Mouse (Mus musculus) right cerebral cortex, postnatal 14 days (tissue): ENCODE data around the gene Naa20.

Source experiments
- DNase-seq: peaks from one replicate; pipeline ENCODE4 v3.0.0; 2022

The Naa20 gene

DNA sequence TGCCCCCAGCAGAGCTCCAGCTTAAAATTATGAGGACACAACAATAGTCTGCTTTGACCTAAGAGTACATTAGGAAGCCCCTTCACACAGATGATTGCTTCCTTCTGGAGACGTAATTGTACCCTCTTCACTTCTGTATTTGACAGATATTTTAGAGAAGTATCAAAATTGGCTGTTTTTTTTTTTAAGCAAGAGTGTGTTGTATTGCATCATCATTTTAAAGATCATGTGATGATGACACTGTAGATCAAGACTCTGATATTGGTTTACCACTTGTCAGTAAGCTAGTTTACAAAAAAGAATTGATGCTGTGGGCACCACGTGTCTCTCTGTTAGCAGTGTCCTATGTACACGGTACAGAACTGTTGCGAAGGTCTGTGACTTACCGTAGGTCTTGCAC lies 50.8 kb downstream of the Naa20 start:
- DNase-seq, result no peak

DNA sequence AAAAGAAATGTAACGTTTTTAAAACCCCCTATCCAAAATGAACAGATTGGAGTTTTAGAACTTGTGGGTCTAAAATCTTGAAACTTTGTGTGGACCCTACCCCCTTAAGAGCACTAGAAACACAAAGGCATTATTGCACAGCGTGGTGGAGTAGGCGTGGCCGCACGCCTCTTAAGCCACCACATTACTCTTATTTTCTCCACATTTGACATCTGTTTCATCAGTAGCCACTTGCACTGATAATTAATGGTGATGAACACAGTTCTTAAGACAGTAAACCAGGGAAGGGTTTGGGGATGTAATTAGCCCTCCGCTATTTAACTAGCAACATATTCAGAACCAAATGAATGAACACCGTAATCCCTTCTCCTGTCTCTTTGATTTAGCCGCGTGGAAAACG lies 53.9 kb downstream of the Naa20 start:
- no peak for DNase-seq

DNA sequence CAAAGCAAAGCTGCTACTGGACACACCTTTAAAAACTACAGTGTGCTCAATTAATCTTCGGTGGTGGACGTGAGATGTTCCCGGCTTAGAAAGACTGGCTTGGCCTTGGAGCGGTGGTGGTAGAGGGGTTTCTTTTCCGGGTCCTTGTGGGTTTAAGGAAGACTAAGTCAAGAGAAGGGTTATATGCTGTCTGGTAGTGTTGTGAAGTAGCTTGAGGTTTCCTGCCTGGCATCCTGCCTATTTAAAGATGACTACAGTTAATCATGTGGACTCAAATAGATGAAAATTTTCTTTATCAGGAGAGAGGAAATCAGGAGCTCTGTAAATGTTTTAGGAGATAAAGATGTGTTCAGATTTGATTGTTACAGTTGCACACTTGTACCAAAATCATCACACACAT lies 54.4 kb downstream of the Naa20 start:
- no peak for DNase-seq

DNA sequence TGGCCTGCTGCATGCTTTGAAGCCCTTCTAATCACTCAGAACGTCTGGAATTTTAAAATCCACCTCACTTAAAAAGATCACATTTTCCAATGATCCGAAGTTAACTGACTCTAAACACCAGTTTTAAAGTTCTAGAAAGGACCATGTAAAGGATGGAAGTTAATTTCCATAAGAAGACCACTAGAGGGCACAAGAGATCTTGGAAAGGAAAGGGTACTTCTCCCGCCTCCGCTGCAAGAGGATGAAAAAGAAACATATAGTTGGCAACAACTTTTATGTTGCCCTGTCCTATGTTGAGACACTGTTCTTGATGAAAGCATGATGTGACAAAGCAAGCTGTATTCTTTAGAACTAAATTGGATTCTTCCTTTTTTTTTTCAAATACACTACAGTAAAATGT lies 55.6 kb downstream of the Naa20 start:
- no peak for DNase-seq

DNA sequence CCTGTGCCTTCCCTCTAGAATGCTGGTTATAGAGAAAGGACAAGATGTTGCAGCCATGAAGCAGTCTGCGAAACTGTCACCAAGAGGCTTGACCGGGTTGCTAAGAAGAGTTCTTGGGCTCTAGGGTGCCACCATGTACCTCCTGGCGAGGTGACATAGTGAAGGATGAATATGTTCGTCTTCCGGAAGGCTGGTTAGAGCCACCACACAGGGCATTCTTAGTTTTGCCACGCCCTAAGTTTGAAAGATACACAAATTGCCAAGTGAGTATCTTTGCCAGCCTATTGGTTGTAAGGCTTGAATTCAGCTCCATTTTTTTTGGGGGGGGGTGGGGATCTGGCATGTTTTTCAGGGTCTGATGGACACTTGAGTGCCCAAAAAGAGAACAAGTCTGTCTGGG lies 56.2 kb downstream of the Naa20 start:
- DNase-seq, result no peak

DNA sequence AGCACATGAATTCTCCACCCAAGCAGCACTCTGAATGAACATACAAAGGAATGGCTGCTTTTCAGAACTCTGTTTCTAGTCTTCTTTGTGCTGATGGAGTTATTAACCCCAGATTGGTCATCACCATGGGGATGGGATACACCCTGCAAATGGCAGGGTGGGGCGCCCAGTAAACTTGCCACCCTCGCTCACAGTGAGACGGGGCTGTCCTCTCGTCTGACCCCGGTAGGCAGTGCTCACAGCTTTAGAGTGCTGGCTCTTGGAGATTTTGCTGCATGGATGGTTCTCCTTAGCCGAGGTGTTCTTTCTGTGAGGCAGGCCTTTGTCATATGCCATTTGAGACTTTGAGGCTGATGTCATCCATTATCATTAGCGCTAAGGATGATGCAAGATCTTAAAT lies 56.7 kb downstream of the Naa20 start:
- DNase-seq, result no peak

DNA sequence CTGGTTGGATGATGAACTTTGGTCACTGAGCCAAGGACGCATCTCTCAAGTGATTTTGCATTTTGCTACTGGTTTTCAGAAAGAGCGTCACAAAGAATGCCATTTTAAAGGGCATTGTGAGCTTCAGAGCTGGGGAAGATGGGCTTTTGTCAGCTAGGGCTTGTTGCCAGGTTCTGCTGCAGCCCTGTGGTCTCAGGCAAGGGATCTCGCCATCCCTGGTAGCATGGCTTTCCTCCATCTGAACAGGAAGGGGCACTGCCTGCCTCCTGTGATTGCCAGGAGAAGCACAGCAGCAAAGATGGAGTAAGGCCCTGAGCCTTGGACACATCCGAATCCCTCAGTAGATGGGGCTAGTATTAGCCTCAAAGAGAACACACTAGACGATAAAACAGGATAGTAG lies 60.0 kb downstream of the Naa20 start:
- no peak for DNase-seq
